Mouse (Mus musculus): ENCODE measurements around the gene Slc30a5. TPM values are rescaled to one million over a fixed set of nuclear protein-coding genes. Genes with fewer than 3 reads are reported as not detected.

Gene Slc30a5
- polyA plus RNA-seq, 1 experiment: 58.8 TPM

DNA sequence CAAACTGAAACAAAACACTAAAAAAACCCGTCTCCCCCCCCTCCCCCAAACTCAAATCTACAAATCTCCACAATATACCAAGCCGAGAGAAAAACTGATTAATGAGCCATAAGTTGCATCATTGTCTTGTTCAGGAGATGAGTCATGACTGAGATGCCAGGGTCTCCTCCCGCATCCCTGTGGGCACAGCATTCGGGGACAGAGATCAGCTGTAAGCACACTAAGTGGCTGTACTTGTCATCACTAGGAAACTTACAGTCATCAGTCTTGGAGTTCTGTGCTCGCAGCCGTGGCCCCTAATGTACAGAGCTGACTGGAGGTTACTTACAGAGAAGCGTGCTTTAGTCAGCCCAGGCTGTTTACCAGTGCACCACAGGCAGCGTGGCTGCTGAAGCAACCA, 13.0 kb upstream of the Slc30a5 start:
- Histone ChIP-seq H3K4me1 (ENCODE audit: control insufficient read depth, insufficient read depth, low read length) (no peaks in the 10 kb centered on the region), H3K4me3 (ENCODE audit: insufficient read depth, low read length) (no peak overlapping the region), H3K27ac (ENCODE audit: insufficient read depth, low read length) (no peak overlapping the region)
- TF ChIP-seq CTCF (IDR thresholded peaks at IDR 0.05; ENCODE audit: borderline replicate concordance, insufficient read depth, low read length) (no peak), POLR2A (IDR thresholded peaks at IDR 0.05; ENCODE audit: low read depth, low read length) (no peak)

DNA sequence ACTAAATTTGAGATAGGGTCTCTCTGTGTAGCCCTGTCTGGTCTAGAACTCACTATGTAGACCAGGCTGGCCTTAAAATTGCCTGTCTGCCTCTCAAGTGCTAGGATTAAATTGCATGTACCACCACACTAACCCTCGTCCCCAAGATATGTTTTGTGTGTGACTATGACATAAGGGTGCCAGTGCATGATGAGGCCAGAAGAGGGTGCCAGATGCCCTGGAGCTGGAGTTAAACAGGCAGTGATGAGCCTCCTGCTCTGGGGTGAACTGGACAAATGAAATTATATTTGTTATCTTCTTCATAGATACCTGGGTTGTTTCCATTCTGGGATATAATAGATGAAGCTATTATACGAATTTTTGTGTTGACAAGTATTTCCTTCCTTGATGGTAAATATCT, 10.7 kb upstream of the Slc30a5 start:
- no peak overlapping the region for H3K4me3 ChIP-seq (ENCODE audit: insufficient read depth, low read length)
- peak; percentile 25; the same call in 1 of the 2 replicates for TF ChIP-seq CTCF (IDR thresholded peaks at IDR 0.05; ENCODE audit: borderline replicate concordance, insufficient read depth, low read length)
- no peak for TF ChIP-seq POLR2A (IDR thresholded peaks at IDR 0.05; ENCODE audit: low read depth, low read length)
- H3K27ac ChIP-seq (ENCODE audit: insufficient read depth, low read length): no peak overlapping the region
- no peaks in the 10 kb centered on the region for H3K4me1 ChIP-seq (ENCODE audit: control insufficient read depth, insufficient read depth, low read length)

DNA sequence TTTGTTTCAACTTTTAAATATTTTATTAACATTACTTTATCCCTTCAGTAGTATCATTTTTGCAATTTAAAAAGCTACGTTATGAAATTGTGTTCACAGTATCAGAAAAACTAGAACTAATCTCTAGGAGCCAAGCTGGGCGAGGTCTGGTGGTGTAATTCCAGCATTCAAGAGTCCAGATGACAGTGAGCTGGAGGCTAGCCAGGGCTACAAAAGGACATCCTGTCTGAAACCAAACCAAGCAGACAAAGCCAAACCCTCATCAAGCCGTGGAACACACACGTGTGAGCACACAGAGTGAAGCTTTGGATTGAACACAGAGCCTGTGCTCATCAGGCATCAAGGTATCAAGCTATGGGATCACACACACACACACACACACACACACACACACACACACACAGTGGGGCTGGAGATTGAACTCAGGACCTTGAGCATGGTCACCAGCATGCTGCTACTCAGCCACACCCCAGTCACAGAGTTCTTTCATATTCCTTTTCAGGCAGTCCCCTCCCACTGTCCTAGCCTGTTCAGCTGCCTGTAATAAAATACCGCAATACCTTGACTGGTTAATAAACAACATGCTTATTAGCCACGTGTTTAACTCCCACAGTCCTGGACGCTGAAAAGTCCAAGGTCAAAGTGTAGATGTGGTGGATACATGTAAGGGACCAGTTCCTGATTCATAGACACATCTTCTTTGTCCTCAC, 9.9 kb upstream of the Slc30a5 start:
- no peak overlapping the region for H3K27ac ChIP-seq (ENCODE audit: insufficient read depth, low read length)
- no peaks in the 10 kb centered on the region for H3K4me1 ChIP-seq (ENCODE audit: control insufficient read depth, insufficient read depth, low read length)
- no peak for TF ChIP-seq CTCF (IDR thresholded peaks at IDR 0.05; ENCODE audit: borderline replicate concordance, insufficient read depth, low read length)
- no peak for TF ChIP-seq POLR2A (IDR thresholded peaks at IDR 0.05; ENCODE audit: low read depth, low read length)
- H3K4me3 ChIP-seq (ENCODE audit: insufficient read depth, low read length): no peak overlapping the region

DNA sequence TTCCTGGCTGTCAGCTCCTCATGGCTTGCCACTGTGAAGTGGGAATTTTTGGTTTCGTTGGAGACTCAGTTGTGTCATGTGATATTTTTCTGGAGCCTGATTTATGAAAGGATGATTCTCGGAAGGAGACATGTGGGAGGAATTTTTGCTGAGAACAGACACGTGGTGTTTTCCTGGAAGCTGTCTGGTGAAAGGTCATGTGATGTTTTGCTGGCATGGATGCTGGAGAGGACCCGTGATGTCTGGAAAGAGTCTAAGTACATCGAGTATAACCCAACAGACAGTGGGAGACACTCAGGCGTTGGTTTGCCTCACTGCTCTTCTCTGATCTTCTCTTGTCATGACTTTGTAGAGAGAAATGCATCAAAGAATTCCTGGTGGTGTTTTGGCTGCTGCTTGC, 8.5 kb upstream of the Slc30a5 start:
- TF ChIP-seq POLR2A (IDR thresholded peaks at IDR 0.05; ENCODE audit: low read depth, low read length) (no peak), CTCF (IDR thresholded peaks at IDR 0.05; ENCODE audit: borderline replicate concordance, insufficient read depth, low read length) (no peak)
- H3K4me3 ChIP-seq (ENCODE audit: insufficient read depth, low read length): no peak overlapping the region
- no peaks in the 10 kb centered on the region for H3K4me1 ChIP-seq (ENCODE audit: control insufficient read depth, insufficient read depth, low read length)
- no peak overlapping the region for H3K27ac ChIP-seq (ENCODE audit: insufficient read depth, low read length)

DNA sequence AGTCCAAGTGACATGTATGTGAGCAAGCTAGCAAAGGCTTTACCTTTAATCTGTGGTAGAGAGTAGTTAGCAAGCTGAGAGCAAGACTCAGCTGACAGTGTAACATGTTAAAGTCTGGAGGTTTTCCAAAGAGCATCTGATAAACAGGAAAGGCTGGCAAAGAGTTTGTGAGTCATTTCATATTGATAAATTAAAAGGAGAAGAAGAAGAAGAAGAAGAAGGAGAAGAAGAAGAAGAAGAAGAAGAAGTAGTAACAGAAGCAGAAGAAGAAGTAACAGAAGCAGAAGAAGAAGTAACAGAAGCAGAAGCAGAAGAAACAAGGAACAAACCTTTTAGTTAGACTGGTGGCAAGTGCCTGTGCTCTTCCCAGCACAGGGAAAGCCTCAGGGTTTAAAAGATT, 1.6 kb upstream of the Slc30a5 start:
- TF ChIP-seq CTCF (IDR thresholded peaks at IDR 0.05; ENCODE audit: borderline replicate concordance, insufficient read depth, low read length) (no peak), POLR2A (IDR thresholded peaks at IDR 0.05; ENCODE audit: low read depth, low read length) (no peak)
- no peak overlapping the region for H3K27ac ChIP-seq (ENCODE audit: insufficient read depth, low read length)
- H3K4me1 ChIP-seq (ENCODE audit: control insufficient read depth, insufficient read depth, low read length): no peaks in the 10 kb centered on the region
- H3K4me3 ChIP-seq (ENCODE audit: insufficient read depth, low read length): no peak overlapping the region

DNA sequence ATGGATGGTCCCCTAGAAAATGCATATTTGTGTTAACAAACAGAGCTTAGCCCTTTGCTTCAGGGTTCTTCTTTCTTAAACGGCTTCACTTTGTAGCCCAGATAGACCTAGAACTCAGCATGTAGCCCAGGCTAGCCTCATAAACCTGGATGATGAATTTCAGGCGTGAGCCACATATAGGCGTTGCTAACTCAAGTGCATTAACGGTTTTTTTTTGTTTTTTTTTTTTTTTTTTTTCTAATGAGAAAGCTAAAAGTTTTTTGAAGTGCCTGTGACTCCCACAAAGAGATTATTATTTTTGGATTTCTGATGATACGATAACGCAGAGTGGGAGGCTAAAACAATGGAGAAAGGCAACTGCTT, 394 bp upstream of the Slc30a5 start:
- no peak overlapping the region for H3K27ac ChIP-seq (ENCODE audit: insufficient read depth, low read length)

DNA sequence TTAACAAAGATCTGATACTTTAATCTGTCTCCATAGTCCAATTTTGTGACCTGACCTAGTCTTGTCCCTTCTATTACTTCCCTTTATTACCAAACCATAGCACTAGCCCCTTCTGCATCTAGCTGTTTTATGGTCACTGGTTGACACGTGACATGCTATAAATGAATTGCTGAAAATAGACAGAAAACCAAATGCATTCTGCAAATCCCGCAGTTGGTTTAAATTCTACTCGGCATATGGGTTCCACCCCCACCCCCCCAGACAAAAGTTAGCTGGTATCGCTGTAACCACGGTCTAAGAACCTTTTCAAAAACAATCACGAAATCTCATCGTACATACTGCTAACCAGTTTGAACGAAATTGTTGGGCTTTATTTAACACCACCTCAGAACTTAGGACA, 1.0 kb downstream of the Slc30a5 start:
- peak overlapping the region; percentile 88 for H3K4me3 ChIP-seq (ENCODE audit: insufficient read depth, low read length)
- TF ChIP-seq POLR2A (IDR thresholded peaks at IDR 0.05; ENCODE audit: low read depth, low read length) (no peak; the same call in 1 of the 2 replicates), CTCF (IDR thresholded peaks at IDR 0.05; ENCODE audit: borderline replicate concordance, insufficient read depth, low read length) (no peak)
- H3K4me1 ChIP-seq (ENCODE audit: control insufficient read depth, insufficient read depth, low read length): no peaks in the 10 kb centered on the region
- peak overlapping the region; percentile 23; the same call in 1 of the 2 replicates for H3K27ac ChIP-seq (ENCODE audit: insufficient read depth, low read length)

More for the DNA sequence above, 394 bp upstream of the Slc30a5 start:
- no peak for TF ChIP-seq CTCF (IDR thresholded peaks at IDR 0.05; ENCODE audit: borderline replicate concordance, insufficient read depth, low read length)
- no peak for TF ChIP-seq POLR2A (IDR thresholded peaks at IDR 0.05; ENCODE audit: low read depth, low read length)
- H3K4me1 ChIP-seq (ENCODE audit: control insufficient read depth, insufficient read depth, low read length): no peaks in the 10 kb centered on the region
- no peak overlapping the region for H3K4me3 ChIP-seq (ENCODE audit: insufficient read depth, low read length)

DNA sequence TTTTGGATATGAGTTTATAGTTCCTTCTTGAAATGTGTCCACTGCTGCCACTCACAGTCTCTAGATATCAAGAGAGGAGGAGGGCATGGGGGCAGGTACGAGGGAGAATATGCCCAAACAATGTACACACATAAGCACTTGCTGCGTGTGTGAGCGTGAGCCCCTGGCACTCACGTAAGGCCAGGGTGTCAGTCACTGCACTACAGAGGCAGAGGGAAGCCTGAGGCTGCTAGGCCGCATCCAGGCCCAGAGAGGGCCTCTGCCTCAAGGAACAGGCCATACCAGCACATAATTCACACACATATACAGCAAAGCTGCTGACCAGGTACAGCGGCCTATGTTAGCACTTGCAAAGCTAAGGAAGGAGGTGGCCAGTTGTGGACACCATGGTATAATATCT, 2.1 kb downstream of the Slc30a5 start:
- Histone ChIP-seq H3K4me3 (ENCODE audit: insufficient read depth, low read length) (peak overlapping the region; percentile 19), H3K4me1 (ENCODE audit: control insufficient read depth, insufficient read depth, low read length) (no peaks in the 10 kb centered on the region), H3K27ac (ENCODE audit: insufficient read depth, low read length) (no peak overlapping the region)
- TF ChIP-seq CTCF (IDR thresholded peaks at IDR 0.05; ENCODE audit: borderline replicate concordance, insufficient read depth, low read length) (no peak), POLR2A (IDR thresholded peaks at IDR 0.05; ENCODE audit: low read depth, low read length) (no peak)

DNA sequence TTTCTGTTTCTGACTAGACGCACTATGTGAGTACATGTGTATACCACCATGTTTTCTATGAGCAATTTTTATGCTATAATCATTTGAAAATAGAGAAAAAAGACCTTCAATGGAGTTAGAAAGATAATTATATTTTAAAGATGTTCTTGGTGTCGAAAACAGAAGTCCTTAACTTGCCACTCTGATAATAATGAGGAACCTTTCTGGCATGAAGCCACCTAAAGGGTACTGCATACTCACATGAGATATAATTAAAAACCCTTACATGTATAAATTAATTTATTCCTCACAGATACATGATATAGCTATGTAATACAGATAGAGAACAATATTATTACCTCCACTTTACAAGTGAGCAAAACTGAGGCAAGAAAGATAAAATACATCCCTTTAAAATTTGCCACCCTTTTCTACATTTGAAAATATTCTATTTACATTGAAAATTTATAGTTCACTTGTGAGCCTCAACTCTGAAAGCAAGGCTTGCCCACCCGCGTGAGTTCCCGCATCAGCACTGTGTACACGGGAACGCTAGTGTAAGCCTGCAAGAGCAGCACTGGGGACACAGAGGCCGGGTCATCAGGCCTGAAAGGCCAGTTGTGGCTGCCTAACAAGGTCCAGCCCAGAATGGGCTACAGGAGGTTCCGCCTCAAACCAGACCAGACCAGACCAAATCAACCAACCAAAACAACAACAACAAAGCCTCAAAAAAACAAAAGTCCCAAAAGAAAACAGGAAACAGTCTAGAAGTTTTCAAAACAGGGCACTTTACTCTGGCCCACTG, 7.4 kb downstream of the Slc30a5 start:
- no peak overlapping the region for H3K4me3 ChIP-seq (ENCODE audit: insufficient read depth, low read length)
- no peaks in the 10 kb centered on the region for H3K4me1 ChIP-seq (ENCODE audit: control insufficient read depth, insufficient read depth, low read length)
- H3K27ac ChIP-seq (ENCODE audit: insufficient read depth, low read length): no peak overlapping the region
- TF ChIP-seq POLR2A (IDR thresholded peaks at IDR 0.05; ENCODE audit: low read depth, low read length) (no peak), CTCF (IDR thresholded peaks at IDR 0.05; ENCODE audit: borderline replicate concordance, insufficient read depth, low read length) (no peak)

DNA sequence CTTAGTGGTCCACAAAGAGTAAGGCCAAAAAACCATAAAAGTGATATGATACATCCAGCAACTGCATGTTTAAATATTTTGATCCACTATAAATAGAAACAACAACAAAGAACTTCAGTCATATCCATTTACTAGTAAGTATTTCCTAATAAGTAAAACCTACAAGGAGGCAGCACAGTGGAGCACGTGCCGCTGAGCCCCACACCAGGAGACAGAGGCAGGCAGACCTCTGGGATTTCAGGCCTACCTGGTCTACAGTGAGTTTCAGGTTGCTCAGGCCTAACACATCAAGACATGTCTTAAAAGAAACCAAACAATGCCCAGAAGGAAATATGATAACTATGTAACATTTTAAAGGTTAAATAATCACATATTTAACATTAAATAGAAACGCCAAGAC, 8.3 kb downstream of the Slc30a5 start:
- TF ChIP-seq POLR2A (IDR thresholded peaks at IDR 0.05; ENCODE audit: low read depth, low read length): no peak
- no peak for TF ChIP-seq CTCF (IDR thresholded peaks at IDR 0.05; ENCODE audit: borderline replicate concordance, insufficient read depth, low read length)
- Histone ChIP-seq H3K4me3 (ENCODE audit: insufficient read depth, low read length) (no peak overlapping the region), H3K27ac (ENCODE audit: insufficient read depth, low read length) (no peak overlapping the region), H3K4me1 (ENCODE audit: control insufficient read depth, insufficient read depth, low read length) (no peaks in the 10 kb centered on the region)
